Mouse (Mus musculus): ENCODE measurements around the gene Ovol1. TPM values are rescaled to one million over a fixed set of nuclear protein-coding genes. Genes with fewer than 3 reads are reported as not detected.

Gene Ovol1
- total and polyA plus RNA-seq, 3 experiments = not detected

DNA sequence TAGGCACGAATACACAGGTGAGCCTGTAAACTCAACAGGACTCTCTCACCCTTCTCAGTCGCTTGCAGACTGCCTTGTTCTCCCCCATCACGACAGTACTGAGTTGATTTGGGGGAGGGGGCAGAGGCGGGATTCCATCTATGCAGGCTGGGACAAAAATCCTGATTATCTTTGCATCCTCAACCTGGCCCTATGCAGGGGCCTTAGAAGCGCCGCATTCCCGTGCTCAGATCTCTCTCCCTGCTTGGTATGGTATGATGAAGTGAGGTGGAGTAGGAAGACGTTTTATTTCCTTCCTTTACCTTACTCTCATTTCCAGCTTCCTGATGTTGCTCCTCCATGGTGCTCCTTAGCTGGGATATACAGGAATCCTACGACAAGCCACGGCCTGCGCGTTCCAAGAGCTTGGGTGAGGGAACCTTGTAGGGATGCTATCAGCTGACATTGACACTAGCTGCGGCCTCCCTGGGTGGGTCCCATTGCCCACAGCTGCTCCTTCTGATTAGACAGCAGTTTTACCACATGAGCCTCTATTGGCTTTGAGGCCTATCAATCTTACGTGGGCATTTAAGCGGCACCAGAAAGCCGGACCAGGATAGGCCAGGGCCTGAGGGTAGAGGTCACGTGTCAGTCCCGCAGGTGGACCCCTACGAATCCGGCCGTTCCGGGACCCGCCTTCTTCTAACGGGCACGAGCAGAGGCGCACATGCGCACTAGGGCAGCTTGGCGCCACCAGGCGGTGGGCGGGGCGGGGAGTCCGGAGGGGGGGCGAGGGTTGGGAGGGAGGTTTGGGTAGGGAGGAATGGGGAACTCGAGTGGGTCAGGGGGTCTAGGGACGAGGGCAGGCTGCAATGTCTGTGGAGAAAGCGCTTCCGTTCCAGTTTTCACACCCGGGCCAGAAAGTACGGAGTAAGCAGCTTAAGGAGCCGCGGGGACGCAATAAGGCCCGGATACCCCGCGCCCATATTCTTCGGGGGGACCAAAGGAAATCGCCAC, 50.1 kb downstream of the Ovol1 start, which contains the start of gene Snx32 (continued):
- peak; percentile 51; the same call in 1 of the 2 replicates for TF ChIP-seq POLR2A (IDR thresholded peaks at IDR 0.05; ENCODE audit: low read depth, low read length)
- peak; percentile 37; the same call in 1 of the 2 replicates for TF ChIP-seq MYC (IDR thresholded peaks at IDR 0.05; ENCODE audit: low read depth, low read length)

GRCm38 (mm10) chr19:5503687-5504086, 56.8 kb downstream of the Ovol1 start, which contains the start of gene 1700020D05Rik:
Gene 1700020D05Rik (minus strand): TSS chr19:5503787.
- Histone ChIP-seq H3K79me2 (replicated peaks; ENCODE audit: control insufficient read depth, extremely low read depth, insufficient read depth, poor library complexity, severe bottlenecking) (no peaks in the 10 kb centered on the region), H3K36me3 (replicated peaks in 1 of 2; ENCODE audit: control insufficient read depth in 1 of 2, insufficient read depth in 1 of 2, low read length in 1 of 2) (peaks cover 2 to 26% of the 10 kb centered on the region in 2 experiments), H3K9ac (ENCODE audit: insufficient read depth, low read depth) (no peak within 1 kb of the TSS), H3K9me3 (replicated peaks; ENCODE audit: low read length) (no peaks in the 10 kb centered on the region), H3K4me3 (replicated peaks in 1 of 3; ENCODE audit: low read depth in 2 of 3, low read length in 2 of 3, poor library complexity in 1 of 3) (no peak within 1 kb of the TSS), H3K27ac (ENCODE audit: insufficient read depth, low read depth) (no peak within 1 kb of the TSS), H3K4me2 (ENCODE audit: insufficient read depth, low read depth, poor library complexity, severe bottlenecking) (no peak within 1 kb of the TSS), H3K27me3 (replicated peaks) (no peaks in the 10 kb centered on the region), H3K4me1 (ENCODE audit: control insufficient read depth in 1 of 2, insufficient read depth in 2 of 2) (no peaks in the 10 kb centered on the region)
- in situ Hi-C loops (cut with MboI; ENCODE audit: low pct_ligation_motif_present, low pct_unique_long_range_greater_than_20kb, low sequenced_read_pairs) = no loop called here
- DNase-seq (ENCODE audit: extremely low read depth) = no peak
- no peak for TF ChIP-seq KAT2A (IDR thresholded peaks at IDR 0.05; ENCODE audit: insufficient replicate concordance, low read length)
- TF ChIP-seq GABPA (IDR thresholded peaks at IDR 0.05; ENCODE audit: insufficient replicate concordance, low read depth, low read length) = no peak
- TF ChIP-seq E2F4 (IDR thresholded peaks at IDR 0.05; ENCODE audit: insufficient replicate concordance, low read depth, low read length) = no peak
- no peak for TF ChIP-seq JUN (IDR thresholded peaks at IDR 0.05; ENCODE audit: insufficient read depth, low read depth, low read length)
- no peak for TF ChIP-seq MYC (IDR thresholded peaks at IDR 0.05; ENCODE audit: low read depth, low read length)
- TF ChIP-seq BHLHE40 (IDR thresholded peaks at IDR 0.05; ENCODE audit: low read depth, low read length) = no peak
- TF ChIP-seq SMC3 (IDR thresholded peaks at IDR 0.05; ENCODE audit: low read depth, low read length) = no peak
- no peak for TF ChIP-seq ETS1 (conservative IDR thresholded peaks at IDR 0.05; ENCODE audit: low read depth, low read length)
- TF ChIP-seq MAZ (IDR thresholded peaks at IDR 0.05; ENCODE audit: low read depth, low read length) = no peak
- TF ChIP-seq ELF1 (IDR thresholded peaks at IDR 0.05; ENCODE audit: low read depth, low read length) = no peak
- TF ChIP-seq CHD2 (IDR thresholded peaks at IDR 0.05; ENCODE audit: low read length) = no peak
- TF ChIP-seq MEF2A (IDR thresholded peaks at IDR 0.05; ENCODE audit: borderline replicate concordance, low read depth, low read length) = no peak
- TF ChIP-seq ZC3H11A (IDR thresholded peaks at IDR 0.05; ENCODE audit: low read depth, low read length) = no peak
- TF ChIP-seq EP300 (IDR thresholded peaks at IDR 0.05; ENCODE audit: low read length) = no peak
- no peak for TF ChIP-seq ZMIZ1 (IDR thresholded peaks at IDR 0.05; ENCODE audit: low read depth, low read length)
- no peak for TF ChIP-seq POLR2A (IDR thresholded peaks at IDR 0.05; ENCODE audit: low read depth, low read length)
- dilution Hi-C loops (cut with MboI; ENCODE audit: extremely low pct_ligation_motif_present, extremely low pct_unique_long_range_greater_than_20kb, low sequenced_read_pairs) = no loop called here
